Mouse (Mus musculus) CH12F3 (cell line): ENCODE measurements around the gene Sbf1.

Source experiments
- in situ Hi-C: fragments of 300-500 bp; cut with MboI; formaldehyde crosslinking; loops from 2 replicates; pipeline ENCODE4 v1.14.3; 2020; ENCODE audit warnings: low sequenced_read_pairs

Sbf1 gene

DNA sequence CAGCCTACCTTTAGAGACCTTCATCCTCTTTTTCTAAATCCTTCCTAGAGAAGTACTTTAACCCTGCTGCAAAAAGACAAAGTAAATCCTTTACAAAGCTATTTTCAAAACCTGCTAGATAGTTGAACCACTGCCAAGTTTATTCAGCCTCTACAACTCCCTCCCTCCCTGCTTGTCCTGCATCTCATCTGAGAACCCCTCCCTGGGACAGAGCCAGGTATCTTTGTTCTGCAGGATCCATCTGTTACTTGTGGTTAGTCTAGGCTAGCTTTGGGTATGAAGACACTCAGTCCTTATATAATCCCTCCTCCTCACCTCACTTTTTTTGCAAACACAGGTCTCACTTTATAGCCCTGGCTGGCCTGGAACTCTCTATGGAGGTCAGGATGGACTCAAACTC lies 30.1 kb downstream of the Sbf1 start:
- in situ Hi-C loops: no loop called here

DNA sequence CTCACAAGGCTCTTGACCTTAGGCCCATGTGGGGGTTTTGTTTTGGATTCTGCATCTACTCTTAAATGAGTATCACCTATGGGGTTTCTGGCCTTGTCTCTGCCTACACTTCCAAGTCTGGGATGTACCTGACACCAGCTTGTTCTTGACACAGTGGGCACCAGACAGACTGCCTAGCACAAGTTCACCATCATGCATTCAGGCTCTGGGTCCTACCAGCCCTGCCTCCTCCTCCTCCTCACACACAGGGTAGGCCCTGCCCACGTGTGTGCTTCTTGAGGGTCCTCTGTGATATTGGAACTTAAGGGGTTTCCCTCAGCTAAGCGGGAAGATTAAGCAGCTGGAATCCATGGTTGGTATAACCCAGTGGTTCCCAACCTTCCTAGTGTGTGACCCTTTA lies 31.0 kb downstream of the Sbf1 start:
- in situ Hi-C loops: no loop called here

DNA sequence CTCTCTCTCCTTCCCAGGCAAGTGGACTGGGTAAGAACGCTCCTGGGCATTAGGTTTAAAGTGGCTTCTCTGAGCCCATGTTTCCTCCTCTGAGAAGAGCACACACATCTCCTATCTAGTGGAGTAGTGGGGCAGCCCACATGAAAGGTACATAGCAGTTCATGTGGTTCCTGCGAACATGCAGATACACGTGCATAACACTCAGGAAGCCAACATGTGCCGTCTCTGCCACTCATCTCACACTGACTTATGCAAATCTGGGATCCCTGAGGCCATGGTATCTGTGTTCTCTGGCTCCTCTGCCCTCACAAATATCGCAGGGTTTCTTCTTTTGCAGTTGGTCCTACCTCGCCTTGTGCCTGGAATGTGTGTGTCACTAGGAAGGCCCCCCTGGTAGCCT lies 32.6 kb downstream of the Sbf1 start:
- in situ Hi-C loops: no loop called here

DNA sequence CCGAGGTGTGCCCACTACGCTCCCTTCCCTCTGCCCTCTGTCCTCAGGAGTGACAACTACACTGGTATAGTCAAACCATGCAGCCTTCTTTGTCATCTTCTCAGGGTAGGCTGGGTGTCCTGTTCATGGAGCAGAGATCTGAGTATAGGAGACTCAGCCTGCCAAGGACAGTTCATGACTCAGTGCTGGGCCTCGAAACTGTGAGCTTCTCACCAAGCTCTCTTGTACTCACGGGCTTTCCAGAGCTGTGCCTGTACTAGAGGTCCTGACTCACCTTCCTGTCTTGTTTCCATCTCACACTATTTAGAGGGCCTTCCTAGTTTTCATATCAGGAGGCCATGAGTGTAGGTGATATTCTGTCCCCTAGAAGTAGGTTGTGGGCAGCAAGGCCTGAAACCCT lies 37.7 kb downstream of the Sbf1 start:
- in situ Hi-C loops: no loop called here

DNA sequence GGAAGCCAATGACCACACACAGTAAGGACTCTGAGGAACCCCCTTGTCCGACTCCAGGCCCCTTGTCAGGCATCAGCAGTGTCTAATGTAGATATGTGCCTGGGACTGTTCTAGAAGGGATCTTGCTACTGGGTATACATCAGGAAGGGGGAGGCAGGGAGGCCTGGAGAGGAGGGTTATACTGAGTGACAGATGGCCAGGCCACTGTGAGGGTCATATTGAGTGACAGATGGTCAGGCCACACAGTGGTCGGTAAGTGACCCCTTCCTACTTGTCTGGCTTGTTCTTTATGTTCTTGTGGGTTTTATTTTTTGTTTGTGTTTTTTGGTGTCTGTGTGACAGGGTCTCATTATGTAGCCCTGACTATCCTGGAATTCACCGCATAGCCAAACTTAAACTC lies 39.6 kb downstream of the Sbf1 start:
- in situ Hi-C loops: no loop called here

DNA sequence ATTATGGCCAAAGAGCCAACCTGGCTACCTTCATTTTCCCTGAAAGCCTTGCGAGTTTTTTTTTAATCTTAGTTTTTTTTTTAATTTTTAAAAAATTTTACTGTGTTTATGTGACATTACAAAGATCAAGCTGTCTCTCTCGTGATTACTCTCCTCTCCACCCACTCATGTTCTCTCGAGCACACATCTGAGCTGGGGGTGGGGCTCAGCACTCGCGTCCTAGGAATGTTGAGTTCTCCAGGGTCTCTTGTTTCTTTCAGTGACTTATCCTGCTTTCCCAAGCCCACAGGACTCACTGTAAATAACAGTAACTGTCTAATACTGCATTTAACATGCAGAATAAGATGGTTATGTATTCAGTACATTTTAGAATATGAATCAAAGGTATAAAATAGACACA lies 50.6 kb downstream of the Sbf1 start:
- in situ Hi-C loops: no loop called here

DNA sequence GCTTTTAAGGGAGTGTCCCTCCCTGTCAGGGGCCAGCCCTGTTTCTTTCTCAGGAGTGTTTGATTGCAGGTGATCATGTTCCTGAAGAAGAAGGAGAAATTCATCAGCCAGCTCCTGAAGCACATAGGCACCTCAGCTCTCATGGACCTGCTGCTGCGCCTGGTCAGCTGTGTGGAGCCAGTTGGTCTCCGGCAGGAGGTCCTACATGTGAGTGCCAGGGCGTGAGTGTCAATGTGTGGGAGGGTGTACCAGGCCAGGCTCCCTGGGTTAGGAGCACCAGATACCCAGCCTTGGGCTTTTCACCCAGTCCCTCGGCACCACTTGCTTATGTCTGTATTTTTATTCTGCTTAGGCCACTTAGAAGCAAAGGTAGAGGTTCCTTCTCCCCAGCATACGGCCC lies 56.1 kb downstream of the Sbf1 start:
- in situ Hi-C loops: no loop called here

DNA sequence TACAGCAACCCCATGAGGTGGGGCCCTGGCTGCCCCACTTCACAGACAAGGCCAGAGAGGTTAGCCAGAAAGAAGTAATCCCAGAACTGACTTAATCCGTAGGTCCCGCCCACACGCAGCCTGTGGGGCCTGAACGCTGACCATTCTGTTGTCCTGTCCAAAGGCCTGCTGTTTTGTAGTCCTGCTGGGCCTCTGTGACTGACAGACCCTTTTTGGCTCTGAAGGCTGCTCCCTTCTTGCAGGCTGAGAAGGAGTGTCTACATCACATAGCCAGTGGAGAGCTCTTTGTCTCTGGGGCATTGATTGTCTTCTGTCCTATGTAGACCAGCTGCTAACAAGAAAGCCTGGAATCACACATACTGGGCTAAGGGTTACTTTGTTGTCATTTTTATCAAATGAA lies 59.8 kb downstream of the Sbf1 start:
- in situ Hi-C loops: no loop called here

DNA sequence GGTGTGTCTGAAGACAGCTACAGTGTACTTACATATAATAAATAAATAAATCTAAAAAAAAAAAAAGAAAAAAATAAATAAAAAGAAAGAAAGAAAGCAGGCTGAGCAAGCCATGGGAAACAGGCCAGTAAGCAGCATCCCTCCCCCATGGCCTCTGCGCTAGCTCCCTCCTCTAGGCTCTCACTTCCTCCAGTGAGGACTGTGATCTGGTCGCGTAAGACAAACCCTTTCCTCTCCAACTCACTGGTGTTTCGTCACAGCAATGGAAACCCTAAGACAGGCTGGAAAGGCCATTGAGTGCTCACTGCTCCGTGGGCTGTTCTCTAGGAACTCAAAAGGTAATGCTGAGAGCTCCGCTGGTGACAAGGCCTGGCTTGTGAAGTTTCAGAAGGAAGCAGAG lies 66.0 kb downstream of the Sbf1 start:
- in situ Hi-C loops: no loop called here

DNA sequence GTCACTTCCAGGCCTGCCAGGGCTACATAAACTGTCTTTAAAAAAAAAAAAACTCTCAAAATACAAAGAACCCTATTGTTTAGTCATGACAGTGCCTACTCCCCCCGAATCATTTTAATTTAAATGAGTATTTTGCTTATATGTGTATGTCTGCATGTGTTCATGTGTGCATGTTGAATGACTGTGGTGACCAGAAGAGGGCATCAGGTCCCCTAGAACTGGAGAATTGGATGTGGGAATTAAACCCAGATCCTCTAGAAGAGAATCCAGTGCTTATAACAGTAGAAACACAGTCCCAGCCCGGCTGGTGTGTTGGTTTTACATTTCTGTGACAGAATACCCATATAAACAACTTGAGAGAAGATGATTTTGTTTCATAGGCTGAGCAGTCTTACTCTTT lies 74.1 kb downstream of the Sbf1 start:
- in situ Hi-C loops: no loop called here

DNA sequence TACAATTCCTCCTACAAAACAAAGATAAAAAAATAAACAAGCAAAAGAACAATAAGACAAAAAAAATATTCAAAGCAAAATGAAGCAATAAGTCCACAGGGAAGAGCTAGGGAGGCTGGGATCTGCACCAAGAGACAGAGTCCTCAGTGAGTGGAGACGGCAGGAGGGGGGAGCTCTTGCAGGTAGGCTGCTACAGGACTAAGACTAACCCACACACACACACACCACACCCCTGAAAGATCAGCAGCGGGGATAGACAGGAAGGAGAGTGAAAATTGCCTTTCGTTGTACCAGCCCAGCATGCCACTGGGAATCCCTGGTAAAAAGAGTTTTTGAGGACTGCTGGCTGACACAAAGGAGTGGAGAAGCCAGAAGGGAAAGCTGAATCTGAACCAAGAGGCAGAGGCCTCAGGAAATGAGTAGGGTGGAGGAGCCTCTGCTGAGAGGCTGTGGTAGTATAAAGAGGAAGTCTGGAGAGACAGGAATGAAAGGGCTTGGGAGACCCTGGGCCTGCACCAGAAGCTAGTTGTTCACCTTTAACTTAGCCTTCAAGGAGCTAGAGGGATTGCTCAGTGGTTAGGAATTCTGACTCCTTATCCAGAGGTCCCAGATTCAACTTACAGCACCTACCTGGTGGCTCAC lies 75.2 kb downstream of the Sbf1 start:
- in situ Hi-C loops: no loop called here
